Comparison of ENCODE assay signal across 9 mouse cellular contexts in genomic region chr13:51603221-51603893, GRCm38 (mm10). TPM values are rescaled to one million over a fixed set of nuclear protein-coding genes. Genes with fewer than 3 reads are reported as not detected.
DNase-seq lines count a peak whose midpoint lies in the region; ATAC-seq and TF ChIP-seq lines count a peak whose summit lies in the region.
"Had no signal": no experiment of that assay in that cellular context is flagged by ENCODE, and none has a peak within 500 bp of the region (broad histone marks: within the 10 kb centered on the region; RNA-seq: fewer than 3 reads in every experiment).

No protein-coding gene starts in this region.

- DNase-seq in heart, adult 8-10 months (ENCODE audit: low spot score) = no peak
- DNase-seq in embryo, embryonic 10 days (ENCODE audit: low spot score) = peak; percentile 72
- DNase-seq in heart, postnatal 0 days (ENCODE audit: low spot score) = no peak
- DNase-seq in left cerebral cortex, adult 2 months (ENCODE audit: extremely low spot score in 1 of 2, low spot score in 2 of 2) = peak; percentile 45 to 54
- DNase-seq in adrenal gland, postnatal 36 days = no peak

- peak overlapping the region; percentile 36 for H3K4me3 ChIP-seq in heart, embryonic 13.5 days
- H3K4me3 ChIP-seq in heart, postnatal 0 days (ENCODE audit: low read depth, low read length) = peak overlapping the region; percentile 28
- H3K4me3 ChIP-seq in left cerebral cortex, adult 2 months = peak overlapping the region; percentile 41
- no peak overlapping the region for H3K4me3 ChIP-seq in myocyte

- 22% methylated on average over 16 of the region's 16 CpGs for WGBS in heart, embryonic 13.5 days
- 26% methylated on average over 16 of the region's 16 CpGs for WGBS in heart, postnatal 0 days

- TF ChIP-seq CTCF in heart, postnatal 0 days (IDR thresholded peaks at IDR 0.05; ENCODE audit: low read depth) = no peak
- TF ChIP-seq CTCF in left cerebral cortex, adult 2 months (IDR thresholded peaks at IDR 0.05) = no peak

- no peak overlapping the region for H3K27ac ChIP-seq in heart, embryonic 13.5 days (replicated peaks)
- no peak overlapping the region for H3K27ac ChIP-seq in heart, postnatal 0 days (ENCODE audit: low read depth)
- peak overlapping the region; percentile 79 for H3K27ac ChIP-seq in left cerebral cortex, adult 2 months

- intact Hi-C loops in left cerebral cortex, adult 2 months (cut with DNase I) = loop anchor here (1.0 kb wide), 1 partner anchor 38 kb away; no protein-coding TSS in a partner anchor

- no peaks in the 10 kb centered on the region for H3K79me2 ChIP-seq in myocyte (ENCODE audit: control insufficient read depth, insufficient read depth)

- no peak for ATAC-seq in heart, embryonic 13.5 days (ENCODE audit: extremely low read depth, insufficient number of reproducible peaks, low FRiP score, low TSS enrichment)
- peak; percentile 49; the same call in 1 of the 2 replicates for ATAC-seq in heart, postnatal 0 days (ENCODE audit: insufficient read depth, low read depth)
- no peak for ATAC-seq in monocyte, adult 5-6 weeks (replicated peaks; ENCODE audit: insufficient number of reproducible peaks, low FRiP score, low TSS enrichment, poor library complexity, severe bottlenecking)

- peaks cover 13% of the 10 kb centered on the region for H3K4me1 ChIP-seq in heart, embryonic 13.5 days
- H3K4me1 ChIP-seq in heart, postnatal 0 days (ENCODE audit: control insufficient read depth, insufficient read depth) = no peaks in the 10 kb centered on the region

- H3K9ac ChIP-seq in heart, embryonic 13.5 days = peak overlapping the region; percentile 20; the same call in 1 of the 2 replicates
- H3K9ac ChIP-seq in heart, postnatal 0 days (replicated peaks; ENCODE audit: low read depth, low read length) = no peak overlapping the region

- no peaks in the 10 kb centered on the region for H3K36me3 ChIP-seq in heart, embryonic 13.5 days
- no peaks in the 10 kb centered on the region for H3K36me3 ChIP-seq in heart, postnatal 0 days (replicated peaks; ENCODE audit: control insufficient read depth, insufficient read depth, low read length)
- no peaks in the 10 kb centered on the region for H3K36me3 ChIP-seq in myocyte (ENCODE audit: control insufficient read depth, insufficient read depth)
- H3K36me3 ChIP-seq: G1E had no signal

- 0 out of 2 replicates have a peak, but pooled peaks cover 8% of the 10 kb centered on the region for H3K27me3 ChIP-seq in heart, embryonic 13.5 days (replicated peaks)
- H3K27me3 ChIP-seq in heart, postnatal 0 days (ENCODE audit: control insufficient read depth, insufficient read depth, low read length) = no peaks in the 10 kb centered on the region
- H3K27me3 ChIP-seq in myocyte (ENCODE audit: control insufficient read depth, insufficient read depth, insufficient read length) = no peaks in the 10 kb centered on the region

- TF ChIP-seq POLR2A in myocyte (IDR thresholded peaks at IDR 0.05; ENCODE audit: insufficient read length, low read depth) = no peak

- no peak overlapping the region for H3ac ChIP-seq in myocyte (ENCODE audit: control insufficient read depth, insufficient read length)

- TF ChIP-seq EP300 in heart, postnatal 0 days (IDR thresholded peaks at IDR 0.05; ENCODE audit: low read depth) = no peak

- H3K4me2 ChIP-seq in heart, embryonic 13.5 days = peak overlapping the region; percentile 65
- peak overlapping the region; percentile 40 for H3K4me2 ChIP-seq in heart, postnatal 0 days (ENCODE audit: low read depth, low read length)
- H3K4me2 ChIP-seq in myocyte (ENCODE audit: low read depth) = peak overlapping the region; percentile 58

- no peaks in the 10 kb centered on the region for H3K9me3 ChIP-seq in heart, embryonic 13.5 days
- H3K9me3 ChIP-seq in heart, postnatal 0 days (replicated peaks; ENCODE audit: control insufficient read depth, low read length) = no peaks in the 10 kb centered on the region
- H3K9me3 ChIP-seq: G1E had no signal

TF ChIP-seq in myocyte, 11 proteins besides CTCF, POLR2A, EP300 and RAD21:
- TF ChIP-seq REST (IDR thresholded peaks at IDR 0.05; ENCODE audit: insufficient read depth, insufficient read length) (no peak), POLR2AphosphoS2 (IDR thresholded peaks at IDR 0.05; ENCODE audit: insufficient read length, low read depth) (no peak), USF1 (IDR thresholded peaks at IDR 0.05; ENCODE audit: low read depth) (no peak)

RNA-seq across cellular contexts. Expression of gene Shc3, which starts 34.1 kb away (rescaled TPM):
- polyA plus RNA-seq in heart, embryonic 13.5 days (2015; fragmentation: Nextera tagmentation; extraction: Ambion mirVana) = 0.13 and 0.15 TPM in 2 replicates
- 1 to 10 TPM; 1.7 to 2.1 (median 1.8) TPM for total RNA-seq in heart, adult 8-10 months (2022)
- 2.1 and 3.0 TPM in 2 replicates for total RNA-seq in heart, postnatal 0 days (2014; rRNA removed; ENCODE audit: low replicate concordance)
- polyA plus RNA-seq in heart, postnatal 0 days (2015; fragmentation: Nextera tagmentation; extraction: Ambion mirVana) = 0.12 and 0.16 TPM in 2 replicates
- 100 to 1,000 TPM; 234 to 242 TPM for total RNA-seq in left cerebral cortex, adult 2 months (2021)
- polyA plus RNA-seq in myocyte (2012; fragmentation: generic; extraction: Trizol) = 0.17 TPM
- total RNA-seq in monocyte, adult 5-6 weeks (2017) = not detected in 3 replicates
- total RNA-seq in adrenal gland, postnatal 36 days (2021) = 1 to 10 TPM; 1.0 to 1.2 TPM
- polyA plus RNA-seq: G1E had no signal

RNA-seq across cellular contexts. Expression of gene Cks2, which starts 41.7 kb away (rescaled TPM):
- polyA plus RNA-seq in heart, embryonic 13.5 days (2015; fragmentation: Nextera tagmentation; extraction: Ambion mirVana) = 272 and 303 TPM in 2 replicates
- 1 to 10 TPM in 1 of 4 experiments, under 1 TPM in 2, not detected in 1; 0.66 to 1.1 (median 0.92) TPM for total RNA-seq in heart, adult 8-10 months (2022)
- 199 and 228 TPM in 2 replicates for total RNA-seq in heart, postnatal 0 days (2014; rRNA removed; ENCODE audit: low replicate concordance)
- polyA plus RNA-seq in heart, postnatal 0 days (2015; fragmentation: Nextera tagmentation; extraction: Ambion mirVana) = 101 and 105 TPM in 2 replicates
- total RNA-seq in left cerebral cortex, adult 2 months (2021) = 1 to 10 TPM; 1.4 to 1.7 TPM
- polyA plus RNA-seq in myocyte (2012; fragmentation: generic; extraction: Trizol) = 95.1 TPM
- 55.0 to 244 TPM (median 181 TPM) in 3 replicates for total RNA-seq in monocyte, adult 5-6 weeks (2017)
- total RNA-seq in adrenal gland, postnatal 36 days (2021) = 10 to 100 TPM; 12.3 to 14.5 TPM

RNA-seq across cellular contexts. Expression of gene Secisbp2, which starts 48.1 kb away (rescaled TPM):
- 22.9 and 24.7 TPM in 2 replicates for polyA plus RNA-seq in heart, embryonic 13.5 days (2015; fragmentation: Nextera tagmentation; extraction: Ambion mirVana)
- total RNA-seq in heart, adult 8-10 months (2022) = 10 to 100 TPM; 10.8 to 13.7 (median 11.3) TPM
- 15.1 and 29.8 TPM in 2 replicates for total RNA-seq in heart, postnatal 0 days (2014; rRNA removed; ENCODE audit: low replicate concordance)
- polyA plus RNA-seq in heart, postnatal 0 days (2015; fragmentation: Nextera tagmentation; extraction: Ambion mirVana) = 23.9 and 27.7 TPM in 2 replicates
- total RNA-seq in left cerebral cortex, adult 2 months (2021) = 10 to 100 TPM; 18.7 to 19.1 TPM
- polyA plus RNA-seq in myocyte (2012; fragmentation: generic; extraction: Trizol) = 8.7 TPM
- 44.5 to 74.8 TPM (median 45.5 TPM) in 3 replicates for total RNA-seq in monocyte, adult 5-6 weeks (2017)
- 10 to 100 TPM; 20.9 to 24.8 TPM for total RNA-seq in adrenal gland, postnatal 36 days (2021)

Comparison
In these comparisons a context has a peak if more than half of its experiments do, and no peak if none do; other contexts are left out.
1. DNase-seq: peak in embryo, embryonic 10 days (single experiment) and left cerebral cortex, adult 2 months (2 of 2); none in heart, adult 8-10 months (single experiment), heart, postnatal 0 days (single experiment) and adrenal gland, postnatal 36 days (0 of 2).
2. RNA of gene Shc3, which starts 34.1 kb away (total RNA-seq): 234 to 242 TPM in left cerebral cortex, adult 2 months; 2.1 to 3.0 TPM in heart, postnatal 0 days, 1.7 to 2.1 TPM in heart, adult 8-10 months, 1.0 to 1.2 TPM in adrenal gland, postnatal 36 days and not detected in monocyte, adult 5-6 weeks; every median in the first group is over 10 times any median in the second.
3. Peak in every context shown above with its lines, with median percentiles within 50 percentile points of each other: H3K4me2 ChIP-seq.